Mouse (Mus musculus) urinary bladder, postnatal 4 days (tissue): ENCODE data around the gene Actb.

Experiments used
- DNase-seq, 2 experiments: peaks; one replicate each; pipeline ENCODE4 v3.0.0; 2021 to 2022; ENCODE audit warnings: low spot score in 2 of 2

Gene Actb

GRCm38 (mm10) chr5:142906532-142907047, at the start of gene Actb:
TSS of gene Actb (minus strand) at chr5:142906754.
- DNase-seq: peak; percentile 94 to 98

- no peak for DNase-seq
These were observed 47.1 kb upstream of the Actb start for GRCm38 (mm10) chr5:142953641-142954040.

DNA sequence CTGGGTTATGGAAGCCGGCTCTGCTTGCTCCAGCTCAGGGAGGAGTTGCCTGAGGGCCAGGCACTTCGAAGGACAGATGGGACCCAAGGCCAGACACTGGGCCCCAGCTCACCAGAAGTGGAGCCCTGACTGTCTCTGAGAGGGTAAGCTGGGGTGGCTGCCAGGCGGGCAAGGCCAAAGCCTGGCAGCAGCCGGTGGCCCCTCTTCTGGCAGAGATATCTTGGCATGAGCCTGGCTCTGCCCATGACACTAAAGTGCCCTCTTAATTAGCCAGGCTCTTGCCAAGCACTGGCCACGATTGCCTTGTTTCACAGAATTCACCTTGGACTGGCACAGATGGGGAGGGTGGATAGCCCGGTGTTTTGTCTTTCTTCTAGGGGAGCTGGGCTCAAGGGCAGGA, 43.9 kb upstream of the Actb start:
- DNase-seq: no peak

DNA sequence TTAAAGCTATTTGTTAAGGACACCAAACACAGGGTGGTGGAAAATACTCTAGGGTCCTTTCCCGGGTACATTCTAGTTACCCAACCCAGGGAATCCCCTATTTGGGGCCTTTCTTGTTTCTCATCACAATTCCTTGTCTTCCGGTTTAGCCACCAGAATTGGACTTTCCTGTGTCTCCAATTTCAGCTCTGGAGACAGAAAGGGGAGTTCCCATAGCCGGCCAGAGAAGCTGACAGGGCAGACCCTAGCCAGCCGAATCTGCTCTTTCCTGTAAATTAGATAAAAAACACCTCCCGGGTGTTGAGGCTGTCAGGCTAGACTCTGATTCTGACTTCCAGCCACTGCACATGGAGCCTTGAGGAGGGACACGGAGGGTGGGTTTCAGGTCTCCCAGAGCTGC, 43.0 kb upstream of the Actb start:
- DNase-seq: no peak

DNA sequence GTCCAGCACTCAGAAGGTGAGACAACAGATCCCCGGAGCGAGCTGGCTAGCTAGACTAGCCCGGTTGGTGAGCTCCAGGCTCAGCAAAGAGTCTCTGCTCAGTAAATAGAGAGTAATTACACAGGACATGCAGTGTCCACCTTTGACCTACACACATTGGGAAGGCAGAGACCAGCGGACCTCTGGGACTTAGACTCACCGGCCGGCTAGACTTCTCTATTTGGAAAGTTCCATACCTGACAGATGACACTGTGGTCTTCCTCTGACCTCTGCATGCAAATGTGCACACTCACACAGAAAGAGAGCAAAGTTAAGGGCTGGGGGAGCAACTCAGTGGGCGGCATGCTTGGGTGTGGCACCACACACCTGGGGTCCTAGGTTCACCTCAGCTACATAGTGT, 40.9 kb upstream of the Actb start:
- no peak for DNase-seq

DNA sequence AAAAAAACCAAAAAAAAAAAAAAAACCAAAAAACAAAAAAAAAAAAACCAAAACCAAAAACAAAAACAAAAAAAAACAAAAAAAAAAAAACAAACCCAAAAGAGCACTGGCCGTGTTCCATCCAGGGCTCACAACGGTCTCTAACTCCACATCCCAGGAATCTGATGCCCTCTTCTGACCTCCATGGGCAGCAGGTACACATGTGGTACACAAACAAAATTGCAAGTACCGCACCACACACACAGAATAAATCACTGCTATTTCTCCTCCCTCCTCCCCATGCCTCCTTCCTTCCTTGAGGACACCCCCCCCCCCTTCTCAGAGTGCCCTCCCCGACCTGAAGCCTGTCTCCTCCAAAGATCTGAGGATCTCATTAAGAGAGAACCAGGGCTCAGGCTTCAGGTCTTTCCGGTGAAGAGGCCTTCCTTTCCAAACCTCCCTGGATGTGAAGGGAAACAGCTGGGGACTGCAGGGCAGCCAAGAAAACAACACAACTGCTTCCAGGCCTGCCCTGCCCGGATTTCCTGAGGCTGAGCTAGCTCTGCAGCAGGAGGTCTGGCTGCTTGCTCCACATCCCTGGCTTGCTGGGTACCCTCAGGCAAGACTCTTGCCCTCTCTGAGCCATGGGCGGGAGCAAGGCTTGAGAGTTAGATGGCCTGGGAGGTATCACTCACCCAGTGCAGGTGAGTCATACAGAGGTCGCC, 38.6 kb upstream of the Actb start:
- DNase-seq: no peak

GRCm38 (mm10) chr5:142940393-142940792, 33.8 kb upstream of the Actb start:
- no peak for DNase-seq

DNA sequence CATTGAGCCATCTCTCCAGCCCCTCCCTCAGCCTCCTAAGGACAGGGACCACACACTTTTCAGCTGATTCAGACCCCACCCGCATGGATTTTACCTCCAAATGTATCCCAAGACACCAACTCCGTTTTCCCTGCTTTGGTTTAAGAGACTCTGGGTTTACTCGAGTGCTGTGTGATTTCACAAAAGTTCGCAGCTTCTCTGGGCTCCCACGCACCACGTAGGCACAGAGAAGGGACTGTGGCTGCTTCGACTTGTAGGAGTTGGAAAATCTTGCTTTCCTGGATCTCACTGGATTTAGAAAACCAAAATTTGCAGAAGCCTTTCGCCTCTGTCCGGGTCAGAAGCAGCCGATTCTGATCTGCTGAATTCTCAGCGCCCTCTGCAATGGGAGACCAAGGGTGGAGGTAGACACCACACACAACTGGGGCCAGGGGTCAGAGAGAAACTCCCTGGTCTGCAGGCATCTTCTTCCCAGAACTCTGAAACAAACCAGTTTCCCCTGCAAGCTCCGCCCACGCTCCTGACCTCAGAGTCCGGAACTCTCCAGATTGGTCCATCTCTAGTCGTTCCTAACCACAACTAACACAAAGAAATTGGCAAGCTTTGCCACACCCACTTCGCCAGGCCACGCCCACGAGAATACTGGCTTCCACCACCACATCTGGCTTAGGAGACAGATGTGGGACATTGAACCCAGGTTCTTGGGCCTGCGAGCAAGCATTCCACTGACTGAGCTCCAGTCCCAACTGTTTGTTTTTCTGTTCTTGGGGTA, 31.6 kb upstream of the Actb start:
- DNase-seq: no peak

- DNase-seq: peak; percentile 71 to 85
These were observed 29.8 kb upstream of the Actb start for GRCm38 (mm10) chr5:142936336-142936719.

GRCm38 (mm10) chr5:142935642-142936335, 29.2 kb upstream of the Actb start:
- peak in 1 of 2 experiments; percentile 53 for DNase-seq

DNA sequence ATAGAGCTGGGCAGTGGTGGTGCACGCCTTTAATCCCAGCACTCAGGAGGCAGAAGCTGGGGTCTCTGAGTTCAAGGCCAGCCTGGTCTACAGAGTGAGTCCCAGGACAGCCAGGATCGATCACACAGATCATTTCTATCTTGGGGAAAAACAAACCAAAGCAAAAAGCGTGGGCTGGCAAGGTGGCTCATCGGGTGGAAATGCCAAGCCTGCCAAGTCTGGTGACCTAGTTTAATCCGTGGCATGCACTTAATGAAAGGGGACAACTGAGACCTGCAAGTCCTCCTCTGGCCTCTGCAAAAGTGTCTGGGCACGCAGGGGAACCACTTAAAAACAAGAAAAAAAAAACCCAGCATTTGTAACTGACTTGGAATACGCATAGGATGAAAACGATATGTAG, 26.2 kb upstream of the Actb start:
- DNase-seq: no peak

DNA sequence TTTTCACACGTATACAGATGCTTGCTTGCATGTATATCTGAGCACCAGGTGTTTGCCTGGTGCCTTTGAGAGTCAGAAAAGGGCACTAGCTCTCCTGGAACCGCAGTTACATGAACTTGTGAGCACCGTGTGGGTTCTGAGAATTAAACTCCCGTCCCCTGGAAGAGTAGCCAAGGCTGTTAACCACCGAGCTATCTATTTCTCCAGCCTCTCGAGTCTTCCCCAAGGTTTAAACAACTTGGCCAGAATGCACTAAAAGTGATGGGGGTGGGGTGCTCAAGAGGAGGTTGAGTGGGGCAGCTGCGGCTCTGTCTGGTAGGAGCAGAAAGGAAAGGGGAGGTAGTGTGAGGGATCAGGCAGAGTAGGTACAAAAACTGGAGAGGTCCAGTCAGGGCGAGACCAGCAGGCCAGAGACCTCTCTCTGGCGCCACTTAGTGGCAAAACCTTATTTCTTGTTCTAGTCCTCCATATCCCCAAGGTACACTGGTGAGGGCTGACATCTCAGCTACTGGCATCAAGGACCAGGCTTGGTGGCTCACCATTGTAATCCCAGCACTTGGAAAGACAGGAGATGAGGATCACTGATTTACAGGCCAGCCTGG, 25.6 kb upstream of the Actb start:
- peak in 1 of 2 experiments; percentile 67 for DNase-seq

DNA sequence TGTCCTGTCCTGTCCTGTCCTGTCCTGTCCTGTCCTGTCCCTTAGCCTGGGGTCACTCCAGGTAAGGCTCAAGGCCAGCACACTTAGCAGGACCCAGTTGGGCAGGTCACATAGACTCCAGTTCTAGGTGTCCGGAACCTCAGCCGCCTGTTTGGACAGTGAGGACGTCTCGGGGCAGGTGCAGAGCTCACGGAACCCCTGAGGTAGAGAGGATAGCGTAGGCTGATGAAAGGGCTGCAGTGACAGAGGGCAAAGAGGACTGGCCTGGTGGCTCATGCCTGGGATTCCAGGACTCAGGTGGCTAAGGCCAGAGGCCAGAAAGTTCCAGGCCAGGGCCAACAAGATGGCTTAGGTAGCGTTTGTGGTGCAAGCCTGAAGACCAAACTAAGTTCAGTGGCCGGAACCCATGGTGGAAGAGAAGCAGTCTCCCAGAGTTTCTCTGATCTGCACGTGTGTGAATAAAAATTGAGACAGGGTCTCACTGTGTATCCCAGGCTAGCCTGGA, 24.7 kb upstream of the Actb start:
- no peak for DNase-seq

- no peak for DNase-seq
These were observed 22.8 kb upstream of the Actb start for GRCm38 (mm10) chr5:142929400-142929752.

GRCm38 (mm10) chr5:142928749-142929399, 22.3 kb upstream of the Actb start:
- DNase-seq: peak; percentile 77 to 81

DNA sequence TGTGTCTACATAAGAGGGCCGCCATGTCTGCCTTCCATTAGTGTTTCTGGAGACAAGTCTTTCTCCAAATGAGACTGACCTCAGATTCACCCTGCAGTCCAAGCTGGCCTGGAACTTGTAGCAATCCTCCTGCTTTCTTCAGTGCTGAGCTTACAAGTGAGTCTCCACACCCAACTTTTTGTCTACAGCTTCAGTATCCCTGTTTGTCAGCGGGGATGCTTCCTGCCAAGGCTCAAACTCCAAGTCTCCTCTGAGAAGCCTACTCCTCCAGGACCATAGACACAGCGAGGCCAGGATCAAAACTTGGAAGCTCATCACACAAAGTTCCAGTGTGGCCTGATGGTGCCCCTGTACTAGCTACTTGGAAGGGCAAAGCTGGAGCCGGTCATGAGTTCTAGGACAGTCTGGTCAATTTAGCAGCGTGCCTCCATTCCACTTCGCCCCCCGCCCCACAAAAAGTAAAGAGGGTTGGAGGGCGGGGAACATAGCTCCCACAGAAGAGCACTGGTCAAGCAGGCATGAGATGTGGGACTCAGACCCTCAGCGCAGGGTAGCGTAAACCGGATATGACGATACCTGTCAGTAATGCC, 20.9 kb upstream of the Actb start:
- no peak for DNase-seq

- DNase-seq: no peak
These were observed 20.3 kb upstream of the Actb start for GRCm38 (mm10) chr5:142926940-142927228.

- DNase-seq: peak; percentile 69 to 74
These were observed 19.8 kb upstream of the Actb start for GRCm38 (mm10) chr5:142926204-142926939.

GRCm38 (mm10) chr5:142924336-142924959, 17.9 kb upstream of the Actb start:
- no peak for DNase-seq

GRCm38 (mm10) chr5:142923781-142924180, 17.2 kb upstream of the Actb start:
- DNase-seq: no peak
